Mouse (Mus musculus): ENCODE data around the gene Sap30bp.

DNA sequence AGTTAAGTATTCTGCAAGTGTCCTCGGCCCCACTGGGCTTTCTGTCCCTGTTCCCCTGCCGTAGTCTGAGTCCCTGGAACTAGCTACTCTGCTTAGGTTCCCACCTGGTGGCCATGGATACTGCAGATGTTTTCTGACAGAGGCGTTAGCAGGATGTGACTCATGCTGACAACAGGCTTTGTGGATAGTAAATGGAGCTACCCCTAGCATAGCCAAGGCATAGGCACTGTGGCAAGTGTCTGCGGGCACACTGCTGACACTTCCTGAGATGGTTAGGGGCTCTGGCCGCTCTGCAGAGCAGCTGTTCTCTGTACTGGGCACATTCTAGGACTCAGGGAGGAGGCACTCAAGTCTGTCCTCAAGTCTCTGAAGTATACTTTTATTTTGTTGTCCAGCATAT lies 21.6 kb downstream of the Sap30bp start:
- no peak for TF ChIP-seq HCFC1 (IDR thresholded peaks at IDR 0.05; ENCODE audit: low read depth, low read length)
- TF ChIP-seq POLR2A (IDR thresholded peaks at IDR 0.05; ENCODE audit: low read depth, low read length) = no peak
- TF ChIP-seq EP300 (IDR thresholded peaks at IDR 0.05; ENCODE audit: low read length) = no peak
- no peak for TF ChIP-seq MAFK (IDR thresholded peaks at IDR 0.05; ENCODE audit: insufficient replicate concordance, low read length)
- no peak for TF ChIP-seq CTCF (conservative IDR thresholded peaks at IDR 0.05 in 1 of 2, IDR thresholded peaks at IDR 0.05 in 1 of 2; ENCODE audit: low read depth in 2 of 2, low read length in 2 of 2)
- no peak for TF ChIP-seq E2F4 (IDR thresholded peaks at IDR 0.05; ENCODE audit: insufficient replicate concordance, low read depth, low read length)
- TF ChIP-seq MEF2A (IDR thresholded peaks at IDR 0.05; ENCODE audit: borderline replicate concordance, low read depth, low read length) = no peak
- no peak for TF ChIP-seq MYC (IDR thresholded peaks at IDR 0.05; ENCODE audit: low read depth, low read length)
- no peak for TF ChIP-seq JUND (conservative IDR thresholded peaks at IDR 0.05; ENCODE audit: low read depth, low read length)
- TF ChIP-seq ZKSCAN1 (IDR thresholded peaks at IDR 0.05; ENCODE audit: borderline replicate concordance, low read depth, low read length) = no peak
- no peak for TF ChIP-seq NELFE (IDR thresholded peaks at IDR 0.05; ENCODE audit: low read depth, low read length)
- no peak for TF ChIP-seq USF1 (IDR thresholded peaks at IDR 0.05; ENCODE audit: low read depth, low read length)
- TF ChIP-seq MAX (IDR thresholded peaks at IDR 0.05; ENCODE audit: low read length) = no peak
